Mouse (Mus musculus) kidney, adult 2 months (tissue): ENCODE data around the gene Cfap54.

ENCODE experiments used
- CTCF ChIP-seq: fragments of 200-500 bp; conservative IDR thresholded peaks from 2 replicates; pipeline ENCODE4 v1.5.1; 2011; ENCODE audit warnings: low read depth, mild to moderate bottlenecking, control low read depth, low read length, moderate library complexity, mixed read lengths; ENCODE audit not compliant: insufficient read depth, insufficient read length
- POLR2A ChIP-seq: fragments of 200-500 bp; IDR thresholded peaks from one replicate; pipeline ENCODE4 v1.6.1; 2011; ENCODE audit warnings: low read depth, low read length, control low read depth

GRCm38 (mm10) chr10:93072769-93073168 is 8.6 kb downstream of the Cfap54 start:
- TF ChIP-seq POLR2A (no peak), CTCF (no peak)
